Mouse (Mus musculus) cortical plate, adult 2 months (tissue): ENCODE data around the gene Wnt10b.

Source experiments
- CTCF ChIP-seq: fragments of 200-500 bp; IDR thresholded peaks from 2 replicates; pipeline ENCODE4 v1.5.1; 2011; ENCODE audit warnings: mild to moderate bottlenecking, control low read depth, low read length; ENCODE audit not compliant: insufficient read depth; ENCODE audit errors: extremely low read depth
- POLR2A ChIP-seq: fragments of 200-500 bp; IDR thresholded peaks from 2 replicates; pipeline ENCODE4 v1.6.1; 2011; ENCODE audit warnings: mild to moderate bottlenecking, low read length, control low read depth; ENCODE audit not compliant: insufficient read depth; ENCODE audit errors: extremely low read depth

DNA sequence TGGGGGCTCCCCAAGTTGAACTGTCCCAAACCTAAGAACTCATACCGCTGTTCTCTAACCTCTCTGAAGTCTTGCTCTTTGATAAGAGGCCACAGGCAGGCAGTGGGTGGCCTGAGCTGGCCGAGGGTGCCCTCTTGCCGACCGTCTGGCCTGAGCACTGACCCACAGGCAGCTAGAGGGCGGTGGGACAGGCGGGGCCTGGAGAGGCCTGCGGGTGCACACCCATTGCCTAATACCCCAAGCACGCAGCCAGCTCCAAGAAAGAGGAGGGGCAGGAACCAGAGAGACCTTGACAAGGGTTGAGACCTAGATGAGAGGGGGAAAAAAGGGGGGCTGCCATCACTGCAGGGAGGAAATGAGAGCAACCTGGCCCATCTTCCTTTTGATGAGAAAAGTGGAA, 2.1 kb upstream of the Wnt10b start:
- TF ChIP-seq POLR2A, result no peak
- TF ChIP-seq CTCF, result no peak
